Mouse (Mus musculus) kidney, adult 2 months (tissue): ENCODE measurements around the gene Stx8.

Experiments
- CTCF ChIP-seq: fragments of 200-500 bp; conservative IDR thresholded peaks from 2 replicates; pipeline ENCODE4 v1.5.1; 2011; ENCODE audit warnings: low read depth, mild to moderate bottlenecking, control low read depth, low read length, moderate library complexity, mixed read lengths; ENCODE audit not compliant: insufficient read depth, insufficient read length
- POLR2A ChIP-seq: fragments of 200-500 bp; IDR thresholded peaks from one replicate; pipeline ENCODE4 v1.6.1; 2011; ENCODE audit warnings: low read depth, low read length, control low read depth

DNA sequence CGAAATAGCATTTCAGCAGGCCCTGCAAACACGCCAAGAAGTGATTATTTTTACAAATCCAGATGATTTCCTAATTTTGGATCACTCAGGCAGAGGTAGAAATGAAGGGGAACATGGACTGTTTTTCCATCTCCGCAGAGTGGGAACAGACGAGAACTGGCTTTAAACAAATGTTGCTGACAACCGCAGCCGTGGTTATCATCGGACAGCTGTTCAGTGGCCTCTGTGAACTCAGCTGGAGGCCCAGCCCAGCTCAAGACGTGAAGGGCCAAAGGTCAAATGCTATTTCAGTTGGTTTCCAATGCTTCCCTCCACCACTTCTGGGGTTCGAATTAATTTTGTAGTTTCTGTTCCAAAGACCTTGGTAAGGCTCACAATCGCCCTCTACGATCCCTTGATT lies 78.2 kb downstream of the Stx8 start:
- TF ChIP-seq CTCF = no peak
- no peak for TF ChIP-seq POLR2A
